Mouse (Mus musculus) intestine, postnatal 0 days (tissue): ENCODE measurements around the gene Dph3. TPM values are rescaled to one million over a fixed set of nuclear protein-coding genes. Genes with fewer than 3 reads are reported as not detected.

ENCODE experiments used
- ATAC-seq: fragments of 200-750 bp; cut with Nextera tagmentation; 2 replicates; pipeline ENCODE4 v1.8.0; 2017; ENCODE audit warnings: mild to moderate bottlenecking, moderate TSS enrichment, moderate library complexity
- H3K27ac ChIP-seq: fragments of 300-500 bp; sonication (generic); 2 replicates; pipeline ENCODE4 v1.5.1; 2014; ENCODE audit warnings: mild to moderate bottlenecking, low read depth, low read length, moderate library complexity
- H3K27me3 ChIP-seq: fragments of 300-500 bp; sonication (generic); replicated peaks from 2 replicates; pipeline ENCODE4 v1.6.1; 2014; ENCODE audit warnings: low read length, mixed read lengths; ENCODE audit not compliant: control insufficient read depth, insufficient read depth
- H3K36me3 ChIP-seq: fragments of 300-500 bp; sonication (generic); 2 replicates; pipeline ENCODE4 v1.6.1; 2014; ENCODE audit warnings: mild to moderate bottlenecking, moderate library complexity; ENCODE audit not compliant: control insufficient read depth, insufficient read depth
- H3K4me1 ChIP-seq: fragments of 300-500 bp; sonication (generic); replicated peaks from 2 replicates; pipeline ENCODE4 v1.6.1; 2014; ENCODE audit warnings: antibody characterized with exemption, low read length, mixed read lengths; ENCODE audit not compliant: control insufficient read depth, insufficient read depth
- H3K4me2 ChIP-seq: fragments of 300-500 bp; sonication (generic); replicated peaks from 2 replicates; pipeline ENCODE4 v1.6.1; 2014; ENCODE audit warnings: low read depth, mild to moderate bottlenecking, moderate library complexity
- H3K4me3 ChIP-seq: fragments of 300-500 bp; sonication (generic); 2 replicates; pipeline ENCODE4 v1.5.1; 2014; ENCODE audit warnings: low read depth, low read length
- H3K9ac ChIP-seq: fragments of 300-500 bp; sonication (generic); 2 replicates; pipeline ENCODE4 v1.6.1; 2014; ENCODE audit warnings: mild to moderate bottlenecking, low read depth, low read length
- H3K9me3 ChIP-seq: fragments of 300-500 bp; sonication (generic); 2 replicates; pipeline ENCODE4 v1.6.1; 2016; ENCODE audit warnings: mixed run types; ENCODE audit not compliant: control insufficient read depth
- CTCF ChIP-seq: sonication (generic); IDR thresholded peaks from 2 replicates; pipeline ENCODE4 v1.5.1; 2016; ENCODE audit warnings: low read depth, mild to moderate bottlenecking, control low read depth, antibody characterized with exemption, moderate library complexity
- WGBS: fragments of 180-500 bp; shearing (Covaris S2); extraction: QIAGEN DNeasy Blood & Tissue Kit; methylation state at CpG from one replicate; pipeline ENCODE4 v1.1.7; 2014; 5-methylcytosine and 5-hydroxymethylcytosine counted together
- polyA plus RNA-seq: library from polyadenylated mRNA; unstranded; fragments of >200 nt; fragmentation: Nextera tagmentation; extraction: Ambion mirVana; gene quantifications from 2 replicates; pipeline ENCODE4 v1.2.1, GENCODE M21; 2015

Dph3 gene
- polyA plus RNA-seq, 1 experiment from 2014 or later = 111 TPM

- peaks cover 83% of the 10 kb centered on the region for H3K36me3 ChIP-seq
- 95% methylated on average over 3 of the region's 3 CpGs for WGBS
- no peak overlapping the region for H3K27ac ChIP-seq
- H3K4me1 ChIP-seq = no peaks in the 10 kb centered on the region
- no peak overlapping the region for H3K9ac ChIP-seq
- H3K4me3 ChIP-seq = no peak overlapping the region
- H3K9me3 ChIP-seq = no peaks in the 10 kb centered on the region
- ATAC-seq = no peak
- no peak overlapping the region for H3K4me2 ChIP-seq
- TF ChIP-seq CTCF = no peak
- no peaks in the 10 kb centered on the region for H3K27me3 ChIP-seq
These were observed 13.4 kb upstream of the Dph3 start for GRCm38 (mm10) chr14:32098951-32099350.

- ATAC-seq = no peak
- Histone ChIP-seq H3K4me3 (no peak overlapping the region), H3K4me2 (no peak overlapping the region), H3K4me1 (no peaks in the 10 kb centered on the region), H3K36me3 (peaks cover 77% of the 10 kb centered on the region), H3K9me3 (no peaks in the 10 kb centered on the region), H3K27ac (no peak overlapping the region), H3K27me3 (no peaks in the 10 kb centered on the region), H3K9ac (no peak overlapping the region)
- TF ChIP-seq CTCF = no peak
- 96% methylated on average over 7 of the region's 7 CpGs for WGBS
These were observed 12.2 kb upstream of the Dph3 start for GRCm38 (mm10) chr14:32097691-32098090.

DNA sequence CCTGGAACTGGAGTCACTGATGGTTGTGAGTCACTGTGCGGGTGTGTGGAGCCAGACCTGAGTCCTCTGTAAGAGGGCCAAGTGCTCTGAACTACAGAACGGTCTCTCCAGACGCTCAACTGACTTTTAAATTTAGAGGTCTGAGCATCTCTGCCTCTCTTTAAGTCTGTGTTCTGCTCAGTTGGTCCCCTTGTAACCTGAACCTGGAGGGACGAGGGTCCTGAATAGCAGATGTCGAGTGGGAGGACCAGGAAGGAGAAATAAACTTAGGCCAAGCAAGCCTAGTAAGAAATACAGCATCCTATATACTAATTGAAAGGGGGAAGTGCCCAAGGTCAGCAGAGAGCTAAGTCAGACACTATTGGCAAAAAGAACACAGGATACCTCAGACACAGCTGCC lies 11.2 kb upstream of the Dph3 start:
- no peak for ATAC-seq
- 86% methylated on average over 5 of the region's 5 CpGs for WGBS
- Histone ChIP-seq H3K4me3 (no peak overlapping the region), H3K4me1 (no peaks in the 10 kb centered on the region), H3K4me2 (no peak overlapping the region), H3K27ac (no peak overlapping the region), H3K36me3 (peaks cover 73% of the 10 kb centered on the region), H3K9ac (no peak overlapping the region), H3K27me3 (no peaks in the 10 kb centered on the region), H3K9me3 (no peaks in the 10 kb centered on the region)
- TF ChIP-seq CTCF = no peak

DNA sequence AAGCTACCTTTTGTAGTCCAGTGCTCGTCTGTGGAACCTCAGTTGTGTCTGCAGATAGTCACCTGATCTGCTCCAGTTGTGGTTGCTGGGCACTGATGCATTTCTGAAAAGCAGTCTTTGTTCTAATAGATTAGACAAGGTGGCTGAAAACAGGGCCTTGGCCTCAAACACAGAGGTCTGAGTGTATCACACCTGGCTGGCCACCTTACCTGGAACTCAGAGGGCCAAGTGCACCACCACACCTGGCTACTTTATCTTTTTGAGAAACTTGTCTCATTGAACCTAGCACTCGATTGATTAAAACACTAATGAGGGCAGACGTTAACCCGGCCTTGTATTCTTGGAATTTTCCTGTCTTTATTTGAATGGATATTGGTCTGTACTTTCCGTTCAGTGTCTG lies 10.1 kb upstream of the Dph3 start:
- H3K4me1 ChIP-seq = no peaks in the 10 kb centered on the region
- peak; percentile 72 for ATAC-seq
- H3K27ac ChIP-seq = no peak overlapping the region
- H3K9me3 ChIP-seq = no peaks in the 10 kb centered on the region
- H3K4me2 ChIP-seq = no peak overlapping the region
- peaks cover 69% of the 10 kb centered on the region for H3K36me3 ChIP-seq
- no peak overlapping the region for H3K9ac ChIP-seq
- 67% methylated on average over 5 of the region's 5 CpGs for WGBS
- no peak overlapping the region for H3K4me3 ChIP-seq
- no peak for TF ChIP-seq CTCF
- no peaks in the 10 kb centered on the region for H3K27me3 ChIP-seq

GRCm38 (mm10) chr14:32093500-32094117 lies 8.1 kb upstream of the Dph3 start:
- Histone ChIP-seq H3K4me1 (no peaks in the 10 kb centered on the region), H3K4me2 (no peak overlapping the region), H3K36me3 (peaks cover 48% of the 10 kb centered on the region), H3K9me3 (no peaks in the 10 kb centered on the region), H3K27me3 (no peaks in the 10 kb centered on the region), H3K4me3 (no peak overlapping the region), H3K27ac (peak overlapping the region; percentile 22; the same call in 1 of the 2 replicates), H3K9ac (no peak overlapping the region)
- peak; percentile 50 for ATAC-seq
- WGBS = 81% methylated on average over 11 of the region's 11 CpGs
- no peak for TF ChIP-seq CTCF

- H3K9me3 ChIP-seq = no peaks in the 10 kb centered on the region
- no peak overlapping the region for H3K27ac ChIP-seq
- H3K36me3 ChIP-seq = peaks cover 43% of the 10 kb centered on the region
- H3K4me2 ChIP-seq = no peak overlapping the region
- no peak overlapping the region for H3K9ac ChIP-seq
- peak; percentile 34; the same call in 1 of the 2 replicates for ATAC-seq
- H3K27me3 ChIP-seq = no peaks in the 10 kb centered on the region
- WGBS = 44% methylated on average over 1 of the region's 1 CpGs
- no peaks in the 10 kb centered on the region for H3K4me1 ChIP-seq
- no peak for TF ChIP-seq CTCF
- no peak overlapping the region for H3K4me3 ChIP-seq
These were observed 7.5 kb upstream of the Dph3 start for GRCm38 (mm10) chr14:32093018-32093417.
